Mouse (Mus musculus): Measurements from ENCODE around the gene Tll2. TPM values are rescaled to one million over a fixed set of nuclear protein-coding genes. Genes with fewer than 3 reads are reported as not detected.

Gene Tll2
- polyA plus RNA-seq, 1 experiment, result not detected

GRCm38 (mm10) chr19:41113911-41114531 is 92.6 kb downstream of the Tll2 start:
- no peak for TF ChIP-seq GATA1 (IDR thresholded peaks at IDR 0.05; ENCODE audit: low read length)

GRCm38 (mm10) chr19:41112609-41113008 is 94.0 kb downstream of the Tll2 start:
- no peak for TF ChIP-seq GATA1 (IDR thresholded peaks at IDR 0.05; ENCODE audit: low read length)

GRCm38 (mm10) chr19:41109991-41110390 is 96.6 kb downstream of the Tll2 start:
- no peak for TF ChIP-seq GATA1 (IDR thresholded peaks at IDR 0.05; ENCODE audit: low read length)

DNA sequence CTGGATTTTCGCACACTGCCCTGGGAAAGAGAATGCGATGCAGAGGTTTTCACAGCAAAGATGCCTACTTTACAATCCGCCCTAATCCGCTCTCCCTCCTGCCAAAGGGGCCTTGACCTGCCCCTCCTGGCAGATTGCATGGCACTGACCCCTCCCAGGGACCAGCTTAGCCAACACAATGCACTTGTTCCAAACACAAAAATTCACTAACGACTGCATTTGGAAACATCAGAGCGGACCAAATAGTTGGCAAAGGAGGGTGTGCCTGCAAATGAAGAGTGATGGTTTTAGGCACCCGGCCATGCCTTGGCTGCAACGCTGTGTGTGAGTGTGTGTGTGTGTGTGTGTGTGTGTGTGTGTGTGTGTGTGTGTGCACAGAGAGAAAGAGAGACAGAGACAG is 97.1 kb downstream of the Tll2 start:
- no peak for TF ChIP-seq GATA1 (IDR thresholded peaks at IDR 0.05; ENCODE audit: low read length)

DNA sequence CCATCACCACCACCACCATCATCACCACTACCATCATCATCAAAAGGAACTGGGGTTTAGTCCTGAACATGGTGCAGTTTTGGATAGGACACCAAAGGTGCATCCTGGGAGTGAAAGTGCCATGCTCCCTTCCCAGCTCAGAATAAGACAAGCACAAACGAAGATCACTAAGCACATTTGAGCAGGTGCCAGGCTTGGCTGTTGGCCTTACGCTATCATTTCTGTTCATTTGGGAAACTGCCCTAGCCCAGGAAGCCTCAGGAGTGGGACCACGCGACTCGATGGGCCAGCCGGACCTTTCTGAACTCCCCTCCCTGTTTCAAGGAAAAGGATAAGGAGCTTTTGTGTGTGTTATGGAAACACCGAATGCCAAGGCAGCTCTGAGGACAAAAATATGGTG is 98.0 kb downstream of the Tll2 start:
- no peak for TF ChIP-seq GATA1 (IDR thresholded peaks at IDR 0.05; ENCODE audit: low read length)

DNA sequence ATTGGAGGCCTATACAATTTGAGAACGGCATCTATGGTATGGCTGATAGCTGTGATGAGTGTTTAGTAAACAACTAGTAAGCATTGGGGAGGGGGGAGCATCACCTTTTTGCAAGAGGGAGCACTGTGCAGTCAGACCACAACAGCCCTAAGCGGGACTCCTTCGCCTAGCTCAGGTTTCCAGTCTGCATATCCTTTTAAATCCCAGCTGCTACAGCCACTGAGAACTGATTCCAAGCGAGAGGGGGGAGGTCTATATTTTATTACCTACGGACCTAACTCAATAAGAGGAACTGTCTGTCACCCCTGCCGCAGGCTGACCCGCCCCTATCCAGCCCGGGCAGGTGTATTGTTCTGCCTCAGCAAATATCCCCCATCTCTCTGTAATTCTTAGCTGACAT is 99.1 kb downstream of the Tll2 start:
- TF ChIP-seq GATA1 (IDR thresholded peaks at IDR 0.05; ENCODE audit: low read length), result no peak

DNA sequence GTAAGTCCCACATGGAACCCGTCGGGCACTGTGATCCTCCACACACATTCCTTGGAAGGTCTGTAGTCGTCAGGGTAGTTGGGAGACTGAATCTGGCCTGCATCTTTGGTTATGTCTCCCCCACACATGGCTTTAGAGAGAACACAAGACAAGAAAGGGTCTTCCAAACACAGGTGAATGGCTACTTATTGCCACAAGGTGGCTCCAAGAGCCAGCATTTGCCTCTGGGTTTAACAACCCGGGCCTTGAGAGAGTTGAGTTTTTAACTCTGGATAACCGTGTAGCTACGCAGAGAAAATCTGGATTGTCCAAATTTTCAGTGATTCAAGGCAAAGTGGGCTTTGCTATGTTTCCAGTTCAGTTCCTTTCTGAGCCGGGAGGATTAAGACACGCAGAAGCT is 101.7 kb downstream of the Tll2 start:
- TF ChIP-seq GATA1 (IDR thresholded peaks at IDR 0.05; ENCODE audit: low read length), result no peak

GRCm38 (mm10) chr19:41101390-41101789 is 105.2 kb downstream of the Tll2 start:
- TF ChIP-seq GATA1 (IDR thresholded peaks at IDR 0.05; ENCODE audit: low read length), result no peak

GRCm38 (mm10) chr19:41100863-41101262 is 105.8 kb downstream of the Tll2 start:
- no peak for TF ChIP-seq GATA1 (IDR thresholded peaks at IDR 0.05; ENCODE audit: low read length)

DNA sequence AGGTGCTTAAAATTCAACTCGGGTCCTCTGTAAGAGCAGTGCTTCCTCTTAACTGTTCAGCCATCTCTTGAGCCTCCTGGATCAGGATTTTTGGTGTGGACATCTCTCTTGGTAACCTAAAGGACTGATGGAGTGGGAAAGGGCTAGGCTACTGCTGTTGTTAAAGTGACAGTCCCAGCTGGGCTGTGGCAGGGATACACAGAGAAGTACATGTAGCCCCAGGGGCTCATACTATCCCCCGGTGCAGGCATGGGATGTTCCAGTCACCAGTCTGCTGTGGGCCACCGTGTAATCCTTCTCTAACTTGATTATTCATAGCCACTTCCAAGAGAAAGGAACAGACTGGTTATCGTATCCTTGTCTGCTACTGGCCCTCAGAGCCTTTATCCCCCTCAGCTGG is 109.6 kb downstream of the Tll2 start:
- no peak for TF ChIP-seq GATA1 (IDR thresholded peaks at IDR 0.05; ENCODE audit: low read length)

- TF ChIP-seq GATA1 (IDR thresholded peaks at IDR 0.05; ENCODE audit: low read length), result no peak
These were observed 114.7 kb downstream of the Tll2 start for GRCm38 (mm10) chr19:41091901-41092300.

DNA sequence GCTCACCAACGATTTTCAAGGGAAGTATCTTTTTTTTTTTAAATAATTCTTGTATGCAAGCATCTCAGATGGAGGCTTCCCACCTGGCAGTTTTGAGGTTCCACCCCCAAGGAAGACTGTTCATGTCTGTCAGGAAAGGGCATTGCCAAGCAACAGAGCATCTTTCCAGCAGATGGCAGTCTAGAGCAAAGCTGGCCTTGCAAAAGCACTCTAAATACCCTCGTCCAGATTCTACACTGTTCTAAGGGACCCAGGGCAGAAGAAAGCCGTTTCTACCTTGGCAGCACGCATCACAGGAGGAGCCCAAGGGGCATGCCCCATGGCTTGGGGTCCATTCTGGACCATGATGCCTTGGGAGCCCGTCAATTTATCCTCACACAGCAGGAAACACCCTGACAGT is 116.8 kb downstream of the Tll2 start:
- TF ChIP-seq GATA1 (IDR thresholded peaks at IDR 0.05; ENCODE audit: low read length), result no peak

DNA sequence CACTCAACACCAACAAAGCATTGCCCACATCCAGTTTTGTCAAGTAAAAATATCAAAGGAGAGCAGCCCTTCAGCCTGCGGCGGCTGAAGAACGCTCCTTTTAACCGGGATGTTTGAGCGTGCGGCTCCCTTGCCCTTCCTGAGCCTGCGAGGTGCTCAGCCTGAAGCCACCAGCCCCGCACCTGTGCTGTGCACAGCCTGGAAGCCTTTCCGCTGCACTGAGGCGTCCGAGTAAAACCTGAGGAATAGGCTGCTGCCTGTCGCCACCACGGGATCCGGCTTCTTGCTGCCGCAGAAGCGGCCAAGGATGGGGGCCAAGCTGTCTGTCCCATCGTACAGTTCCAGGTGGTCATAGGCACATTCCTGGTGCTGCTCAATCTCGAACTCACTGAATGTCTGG is 118.1 kb downstream of the Tll2 start:
- no peak for TF ChIP-seq GATA1 (IDR thresholded peaks at IDR 0.05; ENCODE audit: low read length)

DNA sequence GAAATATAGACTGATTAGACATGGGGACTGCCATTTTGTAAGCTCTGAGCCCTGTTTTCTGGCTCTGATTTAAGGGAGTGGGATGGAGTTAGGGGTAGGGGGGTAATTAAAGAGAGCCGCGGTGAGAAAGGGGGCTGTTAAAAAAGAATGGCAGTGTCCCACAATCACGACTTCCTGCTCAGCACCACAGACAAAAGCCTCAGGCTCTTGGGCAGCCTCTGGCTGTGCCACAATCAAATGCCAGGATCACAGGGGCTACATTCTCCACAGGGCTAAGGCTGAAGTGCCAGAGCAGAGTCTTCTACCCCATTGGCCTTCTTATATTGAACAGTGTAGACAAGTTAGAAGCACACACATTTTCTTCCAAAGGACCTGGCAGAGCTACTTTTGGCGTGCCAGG is 118.7 kb downstream of the Tll2 start:
- no peak for TF ChIP-seq GATA1 (IDR thresholded peaks at IDR 0.05; ENCODE audit: low read length)

DNA sequence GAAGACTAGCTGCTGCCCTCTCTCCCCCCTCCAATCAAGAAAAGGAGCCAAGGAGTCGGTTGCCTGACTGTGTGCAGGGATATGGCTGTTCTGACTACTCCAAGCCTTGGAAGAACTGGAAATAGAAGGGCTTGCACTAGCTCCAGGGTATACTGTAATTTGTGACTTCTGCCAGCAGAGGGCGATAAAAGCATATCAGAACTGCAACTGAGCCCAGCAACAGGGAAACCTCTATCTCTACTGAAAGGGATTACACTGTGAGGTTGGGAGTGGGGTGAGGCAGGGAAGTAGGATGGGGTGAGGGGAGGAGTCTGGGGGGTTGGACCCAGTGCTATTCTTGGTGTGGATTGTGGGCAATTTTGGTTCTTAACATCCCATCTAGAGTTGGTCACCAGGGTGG is 119.9 kb downstream of the Tll2 start:
- no peak for TF ChIP-seq GATA1 (IDR thresholded peaks at IDR 0.05; ENCODE audit: low read length)

DNA sequence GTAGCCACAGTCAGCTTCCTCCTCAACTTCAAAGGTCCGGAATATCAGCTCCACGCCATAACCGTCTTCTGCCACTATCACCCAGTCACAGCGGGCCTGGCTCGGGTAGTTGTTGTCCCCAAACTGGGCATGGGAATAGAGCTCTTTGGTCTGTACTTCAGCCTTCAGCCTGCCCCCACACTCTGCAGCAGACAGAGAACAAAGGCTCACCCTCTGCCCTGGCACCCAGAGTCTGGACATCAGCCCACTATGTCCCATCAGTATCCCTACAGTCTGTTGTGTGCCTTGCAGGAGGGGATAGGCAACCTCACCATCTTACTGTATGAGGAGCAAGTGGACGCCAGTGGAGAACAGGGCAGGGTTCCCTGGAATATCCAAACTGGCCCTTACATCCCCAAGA is 120.3 kb downstream of the Tll2 start:
- no peak for TF ChIP-seq GATA1 (IDR thresholded peaks at IDR 0.05; ENCODE audit: low read length)

DNA sequence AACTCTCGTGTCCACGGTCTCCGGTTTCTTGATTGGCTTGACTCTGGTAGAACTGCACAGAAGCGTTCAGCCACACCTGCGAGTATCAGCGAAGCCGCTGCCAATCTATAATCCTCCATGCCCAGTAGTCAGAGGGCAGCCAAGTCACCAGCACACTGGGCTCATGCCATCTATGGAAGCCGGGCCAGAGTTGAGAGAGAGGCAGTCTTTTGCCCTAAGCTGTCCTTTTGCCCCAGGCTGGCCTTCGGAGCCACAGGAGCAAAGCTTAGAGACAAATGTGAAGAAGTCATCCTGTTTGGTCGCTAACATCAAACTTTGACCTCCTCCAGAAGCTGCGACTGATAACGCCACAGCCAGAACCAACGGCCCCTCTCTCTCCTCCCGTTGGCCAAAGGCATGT is 123.0 kb downstream of the Tll2 start:
- TF ChIP-seq GATA1 (IDR thresholded peaks at IDR 0.05; ENCODE audit: low read length), result no peak

GRCm38 (mm10) chr19:41081589-41081988 is 125.0 kb downstream of the Tll2 start:
- no peak for TF ChIP-seq GATA1 (IDR thresholded peaks at IDR 0.05; ENCODE audit: low read length)
